Mouse (Mus musculus): ENCODE data around the gene Gm128.

Gm128 gene

GRCm38 (mm10) chr3:95241498-95241897, at the start of gene Gm128:
TSS of gene Gm128 (minus strand) at chr3:95241598.
- in situ Hi-C loops (cut with MboI; ENCODE audit: low pct_unique_long_range_greater_than_20kb in 1 of 2, low sequenced_read_pairs in 2 of 2, unreplicated experiment in 1 of 2), result no loop called here

- in situ Hi-C loops (cut with MboI; ENCODE audit: low pct_unique_long_range_greater_than_20kb in 1 of 2, low sequenced_read_pairs in 2 of 2, unreplicated experiment in 1 of 2), result no loop called here
Measured at GRCm38 (mm10) chr3:95291041-95291440, 49.6 kb upstream of the Gm128 start.

DNA sequence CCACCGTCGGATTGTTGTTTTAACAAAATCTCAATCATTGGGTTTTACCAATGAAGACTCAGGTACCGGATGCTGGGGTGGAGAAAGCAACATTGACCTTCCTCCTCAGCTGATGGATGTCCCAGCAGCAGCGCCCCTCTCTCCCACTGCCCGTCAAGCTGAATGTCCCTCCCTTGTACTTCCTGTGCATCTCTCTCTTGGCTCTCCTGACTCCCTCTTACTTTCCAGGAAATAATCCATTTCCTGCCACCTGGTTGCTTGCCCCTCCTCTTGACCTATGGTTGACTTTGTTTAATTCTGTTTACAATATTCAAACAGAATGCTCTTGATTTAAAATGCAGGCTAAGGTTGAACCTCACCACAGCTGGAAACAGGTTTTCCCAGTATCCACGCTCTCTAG, 48.8 kb upstream of the Gm128 start:
- in situ Hi-C loops (cut with MboI; ENCODE audit: low pct_unique_long_range_greater_than_20kb in 1 of 2, low sequenced_read_pairs in 2 of 2, unreplicated experiment in 1 of 2), result no loop called here

DNA sequence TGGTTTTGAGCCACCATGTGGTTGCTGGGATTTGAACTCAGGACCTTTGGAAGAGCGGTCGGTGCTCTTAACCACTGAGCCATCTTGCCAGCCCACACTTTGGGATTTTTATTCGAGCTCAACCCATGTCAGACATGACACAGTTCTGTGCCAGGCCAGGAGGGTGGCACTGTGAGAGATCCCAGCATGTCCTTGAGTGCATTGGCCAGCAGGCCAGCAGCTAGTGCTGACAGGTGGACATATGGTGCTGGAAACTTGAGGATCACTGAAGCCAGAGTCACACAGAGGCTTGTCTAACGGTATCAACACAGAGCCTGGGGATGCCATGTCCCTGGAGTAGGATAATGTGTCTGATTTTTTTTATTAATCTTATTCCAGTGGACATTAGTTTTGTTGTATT, 48.0 kb upstream of the Gm128 start:
- in situ Hi-C loops (cut with MboI; ENCODE audit: low pct_unique_long_range_greater_than_20kb in 1 of 2, low sequenced_read_pairs in 2 of 2, unreplicated experiment in 1 of 2), result no loop called here

GRCm38 (mm10) chr3:95287541-95287940, 46.1 kb upstream of the Gm128 start:
- in situ Hi-C loops (cut with MboI; ENCODE audit: low pct_unique_long_range_greater_than_20kb in 1 of 2, low sequenced_read_pairs in 2 of 2, unreplicated experiment in 1 of 2), result no loop called here

DNA sequence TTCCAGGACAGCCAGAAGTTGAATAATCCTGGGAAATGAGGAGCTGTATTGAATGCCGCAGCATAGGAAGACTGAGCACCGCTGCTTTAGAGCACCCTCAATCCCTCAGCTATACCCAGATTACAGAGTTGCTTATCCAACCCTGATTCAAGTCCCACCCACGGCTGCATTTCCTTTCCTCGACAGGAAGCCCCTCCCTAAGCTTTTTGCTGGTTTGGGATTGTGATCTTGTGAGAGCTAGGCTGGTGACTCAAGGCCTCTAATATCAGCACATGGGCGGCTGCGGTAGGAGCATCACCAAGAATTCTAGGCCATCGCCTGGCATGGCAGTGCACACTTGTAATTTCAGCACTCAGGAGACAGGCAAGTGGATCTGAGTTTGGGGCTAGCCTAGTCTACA, 45.1 kb upstream of the Gm128 start:
- in situ Hi-C loops (cut with MboI; ENCODE audit: low pct_unique_long_range_greater_than_20kb in 1 of 2, low sequenced_read_pairs in 2 of 2, unreplicated experiment in 1 of 2), result no loop called here

- in situ Hi-C loops (cut with MboI; ENCODE audit: low pct_unique_long_range_greater_than_20kb in 1 of 2, low sequenced_read_pairs in 2 of 2, unreplicated experiment in 1 of 2), result no loop called here
Measured at GRCm38 (mm10) chr3:95286011-95286410, 44.6 kb upstream of the Gm128 start.

DNA sequence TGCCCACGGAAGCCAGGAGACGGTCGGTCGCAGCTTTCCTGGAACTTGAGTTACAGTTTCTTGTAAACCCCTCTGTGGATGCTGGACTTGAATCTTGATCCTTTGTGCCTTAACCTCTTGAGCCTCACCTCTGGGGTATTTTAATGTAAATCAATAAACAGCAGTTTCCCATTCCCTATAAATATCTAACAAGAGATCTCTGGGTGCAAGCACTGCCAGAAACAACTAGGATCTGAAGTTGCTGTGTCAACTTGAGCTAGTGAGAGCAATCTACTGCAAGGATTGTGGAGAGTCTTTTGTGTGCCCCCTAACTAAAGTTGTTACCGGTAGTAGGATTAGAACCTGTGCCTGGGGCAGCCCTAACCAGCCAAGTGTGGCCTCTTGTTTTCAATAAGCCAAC, 44.0 kb upstream of the Gm128 start:
- in situ Hi-C loops (cut with MboI; ENCODE audit: low pct_unique_long_range_greater_than_20kb in 1 of 2, low sequenced_read_pairs in 2 of 2, unreplicated experiment in 1 of 2), result no loop called here

DNA sequence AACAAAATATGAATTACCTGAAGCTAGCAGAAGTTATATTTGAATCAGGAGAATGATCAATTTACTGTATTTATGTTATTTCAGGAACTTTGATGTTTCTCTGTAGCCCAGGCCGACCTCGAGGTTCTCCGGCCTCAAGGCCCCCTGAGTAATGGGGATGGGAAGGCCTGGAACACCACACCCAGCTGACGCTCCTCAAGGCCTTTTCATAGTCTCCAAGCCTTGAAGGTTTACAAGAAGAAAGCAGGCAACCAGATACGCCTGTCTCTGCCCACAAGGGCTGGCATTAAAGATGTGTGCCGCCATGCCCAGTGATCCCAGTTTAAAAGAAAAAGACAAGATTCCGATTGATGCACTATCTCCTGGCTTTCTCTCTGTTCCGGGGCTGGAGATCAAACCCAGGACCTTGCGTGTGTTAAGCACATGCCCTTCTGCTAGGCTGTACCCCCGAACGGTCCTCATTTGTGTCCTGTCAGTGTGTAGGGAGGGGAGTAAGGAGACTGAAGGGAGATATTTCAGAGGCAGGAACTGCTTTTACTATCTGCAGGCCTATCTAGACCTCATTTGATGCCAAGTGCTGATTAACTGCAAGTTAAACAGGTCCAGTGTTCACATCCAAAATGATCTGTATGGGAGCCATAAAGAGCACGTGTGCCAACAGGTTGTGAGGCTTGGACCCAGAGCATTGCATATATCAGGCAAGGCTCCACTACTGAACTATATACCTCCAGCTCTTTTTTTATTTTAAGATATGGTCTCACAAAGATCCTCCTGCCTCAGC, 43.3 kb upstream of the Gm128 start:
- in situ Hi-C loops (cut with MboI; ENCODE audit: low pct_unique_long_range_greater_than_20kb in 1 of 2, low sequenced_read_pairs in 2 of 2, unreplicated experiment in 1 of 2), result no loop called here

- in situ Hi-C loops (cut with MboI; ENCODE audit: low pct_unique_long_range_greater_than_20kb in 1 of 2, low sequenced_read_pairs in 2 of 2, unreplicated experiment in 1 of 2), result no loop called here
Measured at GRCm38 (mm10) chr3:95284062-95284461, 42.7 kb upstream of the Gm128 start.

DNA sequence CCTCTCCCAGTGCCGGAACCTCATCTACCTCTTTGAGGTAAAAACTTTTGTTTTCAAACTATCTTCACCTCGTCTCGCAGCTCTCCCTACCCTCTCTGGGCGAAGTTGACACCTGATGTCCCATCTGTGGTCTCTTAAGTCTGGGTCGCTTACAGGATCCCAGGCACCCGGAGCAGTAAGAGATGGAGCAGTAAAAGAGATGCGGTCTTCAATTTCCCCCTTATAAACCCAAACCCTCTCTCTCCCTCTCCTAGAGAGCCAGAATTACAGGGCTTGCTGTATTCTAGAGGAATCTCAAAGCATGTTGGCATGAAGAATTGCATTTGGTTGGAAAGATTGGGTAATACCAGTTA, 42.2 kb upstream of the Gm128 start:
- in situ Hi-C loops (cut with MboI; ENCODE audit: low pct_unique_long_range_greater_than_20kb in 1 of 2, low sequenced_read_pairs in 2 of 2, unreplicated experiment in 1 of 2), result no loop called here

DNA sequence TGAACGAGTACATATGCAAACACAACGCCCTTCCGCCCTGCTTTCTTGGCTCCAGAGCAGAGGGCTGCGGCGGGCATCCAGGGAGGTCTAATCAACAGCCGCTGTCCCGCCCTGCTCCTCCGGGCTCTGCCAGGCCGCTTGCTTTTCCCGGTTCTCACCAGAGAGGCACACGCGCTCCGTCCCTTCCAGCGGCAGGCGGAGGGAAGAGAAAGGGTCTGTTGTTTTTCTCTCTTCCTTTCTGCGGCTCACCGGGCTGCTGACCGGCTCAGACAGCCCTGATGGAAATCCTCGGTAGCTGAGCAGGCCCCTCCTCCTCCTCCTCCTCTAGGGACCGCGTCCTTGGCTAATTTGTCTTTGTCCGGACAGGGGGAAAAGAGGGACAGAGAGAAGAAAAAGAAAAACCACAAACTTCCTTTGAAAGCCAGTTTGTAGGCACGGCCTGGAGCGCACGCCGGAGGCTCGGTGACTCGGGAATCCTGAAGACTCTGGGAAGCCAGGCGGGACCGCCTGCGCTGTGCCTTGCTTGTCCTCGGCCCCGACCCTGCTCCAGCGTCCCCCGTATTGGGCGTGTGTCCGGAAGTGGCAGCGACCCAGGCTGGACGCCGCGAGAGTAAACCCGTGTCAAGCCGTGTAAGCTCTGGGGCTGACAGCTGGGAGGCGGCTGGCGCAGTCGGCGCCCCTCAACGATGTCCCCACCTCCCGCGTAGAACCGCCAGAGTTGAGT, 41.6 kb upstream of the Gm128 start:
- in situ Hi-C loops (cut with MboI; ENCODE audit: low pct_unique_long_range_greater_than_20kb in 1 of 2, low sequenced_read_pairs in 2 of 2, unreplicated experiment in 1 of 2), result no loop called here

DNA sequence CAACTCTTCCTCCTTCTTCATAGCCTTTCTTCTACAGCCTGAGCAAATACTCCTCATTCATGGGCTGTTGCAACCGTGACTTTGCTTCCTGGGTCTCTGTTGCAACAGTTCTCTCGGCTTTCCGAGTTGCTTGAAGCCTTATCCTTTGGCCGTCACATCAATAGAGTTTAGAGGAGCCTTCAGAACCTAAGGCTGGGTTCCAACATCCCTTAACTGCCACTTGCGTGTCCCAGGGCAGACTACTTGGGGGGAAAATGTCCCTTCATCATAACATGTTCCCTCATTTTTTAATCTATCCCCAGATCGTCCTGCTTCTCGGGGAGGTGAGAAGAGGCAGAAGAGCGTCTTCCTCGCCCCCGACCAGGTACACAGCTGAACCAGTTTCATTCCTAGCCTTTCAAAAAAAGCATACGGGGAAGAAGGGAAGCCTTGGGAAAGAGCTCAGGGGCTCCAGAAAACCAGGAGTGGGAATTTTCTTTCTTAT, 41.0 kb upstream of the Gm128 start:
- in situ Hi-C loops (cut with MboI; ENCODE audit: low pct_unique_long_range_greater_than_20kb in 1 of 2, low sequenced_read_pairs in 2 of 2, unreplicated experiment in 1 of 2), result no loop called here

GRCm38 (mm10) chr3:95281216-95282126, 40.1 kb upstream of the Gm128 start, which contains the start of the genes Mindy1 and Prune1:
TSS of gene Mindy1 (plus strand) at chr3:95281345.
TSS of gene Prune1 (minus strand) at chr3:95282076.
- in situ Hi-C loops (cut with MboI; ENCODE audit: low pct_unique_long_range_greater_than_20kb in 1 of 2, low sequenced_read_pairs in 2 of 2, unreplicated experiment in 1 of 2), result no loop called here

DNA sequence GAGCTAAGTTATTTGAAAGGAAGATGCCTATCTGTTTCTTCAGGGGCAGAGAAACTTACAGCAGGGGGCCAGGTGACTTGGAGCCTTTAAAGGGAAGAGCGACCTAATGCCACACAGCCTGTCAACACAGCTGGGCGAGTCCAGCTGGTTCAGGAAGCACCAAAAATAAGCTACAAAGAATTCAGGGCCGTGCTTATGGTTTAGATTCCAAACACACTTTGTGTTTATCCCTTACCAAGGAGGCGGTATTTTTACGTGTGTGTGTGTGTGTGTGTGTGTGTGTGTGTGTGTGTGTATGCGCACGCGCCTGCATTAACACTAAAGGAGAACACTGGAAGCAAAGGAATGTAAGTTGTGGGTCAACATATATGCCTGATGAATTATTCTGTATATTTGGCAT, 39.3 kb upstream of the Gm128 start:
- in situ Hi-C loops (cut with MboI; ENCODE audit: low pct_unique_long_range_greater_than_20kb in 1 of 2, low sequenced_read_pairs in 2 of 2, unreplicated experiment in 1 of 2), result no loop called here

- in situ Hi-C loops (cut with MboI; ENCODE audit: low pct_unique_long_range_greater_than_20kb in 1 of 2, low sequenced_read_pairs in 2 of 2, unreplicated experiment in 1 of 2), result no loop called here
Measured at GRCm38 (mm10) chr3:95277149-95277551, 35.8 kb upstream of the Gm128 start.

GRCm38 (mm10) chr3:95276428-95276934, 35.1 kb upstream of the Gm128 start:
- in situ Hi-C loops (cut with MboI; ENCODE audit: low pct_unique_long_range_greater_than_20kb in 1 of 2, low sequenced_read_pairs in 2 of 2, unreplicated experiment in 1 of 2), result no loop called here

GRCm38 (mm10) chr3:95275161-95275560, 33.8 kb upstream of the Gm128 start:
- in situ Hi-C loops (cut with MboI; ENCODE audit: low pct_unique_long_range_greater_than_20kb in 1 of 2, low sequenced_read_pairs in 2 of 2, unreplicated experiment in 1 of 2), result no loop called here

GRCm38 (mm10) chr3:95274453-95274852, 33.1 kb upstream of the Gm128 start:
- in situ Hi-C loops (cut with MboI; ENCODE audit: low pct_unique_long_range_greater_than_20kb in 1 of 2, low sequenced_read_pairs in 2 of 2, unreplicated experiment in 1 of 2), result no loop called here
